Mouse (Mus musculus) lung, postnatal 36 days (tissue): Measurements from ENCODE around the gene Fam189b.
"Not testable (repeated sequence)": the region's sequence is repeated elsewhere in the genome, so short reads cannot be mapped to it uniquely, and the experiment has no call there.

Experiments
- DNase-seq: peaks from one replicate; pipeline ENCODE4 v3.0.0; 2022; ENCODE audit warnings: mixed read lengths

The Fam189b gene

GRCm38 (mm10) chr3:89183058-89183958 is at the start of gene Fam189b:
Gene Fam189b, plus strand, starts transcription at chr3:89183143.
- peak; percentile 87 for DNase-seq

- DNase-seq, result no peak
Measured at GRCm38 (mm10) chr3:89133752-89134151, 49.2 kb upstream of the Fam189b start.

GRCm38 (mm10) chr3:89135958-89136357 is 47.0 kb upstream of the Fam189b start, which contains the start of gene Pklr:
Gene Pklr, plus strand, starts transcription at chr3:89136142.
- DNase-seq, result no peak

GRCm38 (mm10) chr3:89136365-89136764 is 46.6 kb upstream of the Fam189b start:
- DNase-seq, result no peak

- DNase-seq, result no peak
Measured at GRCm38 (mm10) chr3:89144821-89145220, 38.1 kb upstream of the Fam189b start.

GRCm38 (mm10) chr3:89145566-89145965 is 37.4 kb upstream of the Fam189b start:
- no peak for DNase-seq

GRCm38 (mm10) chr3:89147101-89147978 is 35.6 kb upstream of the Fam189b start:
- DNase-seq, result peak; percentile 60

- DNase-seq, result no peak
Measured at GRCm38 (mm10) chr3:89147979-89148311, 35.0 kb upstream of the Fam189b start.

- DNase-seq, result no peak
Measured at GRCm38 (mm10) chr3:89148567-89148966, 34.4 kb upstream of the Fam189b start.

GRCm38 (mm10) chr3:89152084-89152835 is 30.7 kb upstream of the Fam189b start:
- no peak for DNase-seq

GRCm38 (mm10) chr3:89156951-89157350 is 26.0 kb upstream of the Fam189b start:
- no peak for DNase-seq

- DNase-seq, result no peak
Measured at GRCm38 (mm10) chr3:89158651-89159050, 24.3 kb upstream of the Fam189b start.

- peak; percentile 76 for DNase-seq
Measured at GRCm38 (mm10) chr3:89159211-89159610, 23.7 kb upstream of the Fam189b start.

- peak; percentile 52 for DNase-seq
Measured at GRCm38 (mm10) chr3:89159616-89160344, 23.2 kb upstream of the Fam189b start, which contains the start of gene Hcn3. Gene Hcn3, minus strand, starts transcription at chr3:89160196.

- not testable (repeated sequence) for DNase-seq
Measured at GRCm38 (mm10) chr3:89161207-89161606, 21.7 kb upstream of the Fam189b start.

- no peak for DNase-seq
Measured at GRCm38 (mm10) chr3:89161786-89162185, 21.2 kb upstream of the Fam189b start.

- DNase-seq, result no peak
Measured at GRCm38 (mm10) chr3:89163123-89163522, 19.8 kb upstream of the Fam189b start.

- no peak for DNase-seq
Measured at GRCm38 (mm10) chr3:89163643-89164245, 19.2 kb upstream of the Fam189b start.

- DNase-seq, result peak; percentile 97
Measured at GRCm38 (mm10) chr3:89164506-89165267, 18.3 kb upstream of the Fam189b start, which contains the start of gene Clk2. Gene Clk2, plus strand, starts transcription at chr3:89164795.

GRCm38 (mm10) chr3:89165268-89165870 is 17.6 kb upstream of the Fam189b start:
- no peak for DNase-seq
